Mouse (Mus musculus): ENCODE results near the gene Dhrs4. TPM values are rescaled to one million over a fixed set of nuclear protein-coding genes. Genes with fewer than 3 reads are reported as not detected.
A peak's percentile ranks its signal among the peaks of the same experiment; 100 is the strongest.

The Dhrs4 gene
- total and polyA plus RNA-seq, 2 experiments from 2014 or later: 15.8 to 29.6 TPM

- ATAC-seq (no peak), DNase-seq (ENCODE audit: low spot score) (no peak)
- Histone ChIP-seq H3K4me2 (ENCODE audit: low read depth, low read length) (peak overlapping the region; percentile 86), H3K9me3 (ENCODE audit: low read length) (no peaks in the 10 kb centered on the region), H3K27ac (no peak overlapping the region), H3K9ac (replicated peaks; ENCODE audit: low read length) (no peak overlapping the region), H3K4me3 (ENCODE audit: low read length) (peak overlapping the region; percentile 74; the same call in 1 of the 2 replicates), H3K27me3 (ENCODE audit: insufficient read depth, low read length) (no peaks in the 10 kb centered on the region), H3K36me3 (ENCODE audit: insufficient read depth, low read length) (peaks cover 17% of the 10 kb centered on the region), H3K4me1 (ENCODE audit: insufficient read depth, low read length) (peaks cover 7% of the 10 kb centered on the region; the same call in 1 of the 2 replicates)
- no peak for TF ChIP-seq CTCF (IDR thresholded peaks at IDR 0.05; ENCODE audit: low read depth)
- WGBS: 26% methylated on average over 3 of the region's 3 CpGs
These were observed 13.5 kb downstream of the Dhrs4 start for GRCm38 (mm10) chr14:55492103-55492502.

GRCm38 (mm10) chr14:55495509-55496240 is 17.1 kb downstream of the Dhrs4 start:
- 67% methylated on average over 20 of the region's 20 CpGs for WGBS
- no peak overlapping the region for H3K4me2 ChIP-seq (ENCODE audit: low read depth, low read length)
- DNase-seq (ENCODE audit: low spot score) (no peak), ATAC-seq (no peak)
- H3K9me3 ChIP-seq (ENCODE audit: low read length): no peaks in the 10 kb centered on the region
- H3K4me1 ChIP-seq (ENCODE audit: insufficient read depth, low read length): no peaks in the 10 kb centered on the region
- no peak overlapping the region for H3K9ac ChIP-seq (replicated peaks; ENCODE audit: low read length)
- no peak overlapping the region for H3K27ac ChIP-seq
- no peak overlapping the region for H3K4me3 ChIP-seq (ENCODE audit: low read length)
- H3K27me3 ChIP-seq (ENCODE audit: insufficient read depth, low read length): no peaks in the 10 kb centered on the region
- peaks cover 40% of the 10 kb centered on the region for H3K36me3 ChIP-seq (ENCODE audit: insufficient read depth, low read length)
- TF ChIP-seq CTCF (IDR thresholded peaks at IDR 0.05; ENCODE audit: low read depth): no peak

- Histone ChIP-seq H3K4me3 (ENCODE audit: low read length) (no peak overlapping the region), H3K36me3 (ENCODE audit: insufficient read depth, low read length) (peaks cover 44% of the 10 kb centered on the region), H3K4me1 (ENCODE audit: insufficient read depth, low read length) (no peaks in the 10 kb centered on the region), H3K27me3 (ENCODE audit: insufficient read depth, low read length) (no peaks in the 10 kb centered on the region), H3K4me2 (ENCODE audit: low read depth, low read length) (no peak overlapping the region), H3K27ac (no peak overlapping the region), H3K9me3 (ENCODE audit: low read length) (no peaks in the 10 kb centered on the region), H3K9ac (replicated peaks; ENCODE audit: low read length) (no peak overlapping the region)
- WGBS: 75% methylated on average over 16 of the region's 16 CpGs
- peak; percentile 14 for ATAC-seq
- no peak for TF ChIP-seq CTCF (IDR thresholded peaks at IDR 0.05; ENCODE audit: low read depth)
- DNase-seq (ENCODE audit: low spot score): no peak
These were observed 18.3 kb downstream of the Dhrs4 start for GRCm38 (mm10) chr14:55496761-55497448.

GRCm38 (mm10) chr14:55497449-55497821 is 18.9 kb downstream of the Dhrs4 start:
- no peak overlapping the region for H3K9ac ChIP-seq (replicated peaks; ENCODE audit: low read length)
- peak; percentile 65 for ATAC-seq

GRCm38 (mm10) chr14:55505612-55506011 is 27.1 kb downstream of the Dhrs4 start:
- WGBS: 88% methylated on average over 9 of the region's 9 CpGs
- Histone ChIP-seq H3K9ac (replicated peaks; ENCODE audit: low read length) (no peak overlapping the region), H3K27ac (no peak overlapping the region), H3K4me3 (ENCODE audit: low read length) (no peak overlapping the region), H3K27me3 (ENCODE audit: insufficient read depth, low read length) (no peaks in the 10 kb centered on the region), H3K36me3 (ENCODE audit: insufficient read depth, low read length) (peaks cover 20% of the 10 kb centered on the region; the same call in 1 of the 2 replicates), H3K4me1 (ENCODE audit: insufficient read depth, low read length) (no peaks in the 10 kb centered on the region), H3K4me2 (ENCODE audit: low read depth, low read length) (no peak overlapping the region), H3K9me3 (ENCODE audit: low read length) (no peaks in the 10 kb centered on the region)
- ATAC-seq (no peak), DNase-seq (ENCODE audit: low spot score) (no peak)
- no peak for TF ChIP-seq CTCF (IDR thresholded peaks at IDR 0.05; ENCODE audit: low read depth)

More at GRCm38 (mm10) chr14:55497449-55497821, 18.9 kb downstream of the Dhrs4 start:
- Histone ChIP-seq H3K27me3 (ENCODE audit: insufficient read depth, low read length) (no peaks in the 10 kb centered on the region), H3K9me3 (ENCODE audit: low read length) (no peaks in the 10 kb centered on the region), H3K4me2 (ENCODE audit: low read depth, low read length) (no peak overlapping the region), H3K4me1 (ENCODE audit: insufficient read depth, low read length) (no peaks in the 10 kb centered on the region), H3K36me3 (ENCODE audit: insufficient read depth, low read length) (peaks cover 49% of the 10 kb centered on the region), H3K27ac (no peak overlapping the region), H3K4me3 (ENCODE audit: low read length) (no peak overlapping the region)
- WGBS: 47% methylated on average over 5 of the region's 6 CpGs
- TF ChIP-seq CTCF (IDR thresholded peaks at IDR 0.05; ENCODE audit: low read depth): peak; percentile 99
- peak; percentile 92 for DNase-seq (ENCODE audit: low spot score)

- H3K4me2 ChIP-seq (ENCODE audit: low read depth, low read length): no peak overlapping the region
- TF ChIP-seq CTCF (IDR thresholded peaks at IDR 0.05; ENCODE audit: low read depth): no peak
- no peak overlapping the region for H3K9ac ChIP-seq (replicated peaks; ENCODE audit: low read length)
- no peaks in the 10 kb centered on the region for H3K9me3 ChIP-seq (ENCODE audit: low read length)
- H3K27me3 ChIP-seq (ENCODE audit: insufficient read depth, low read length): no peaks in the 10 kb centered on the region
- peaks cover 10% of the 10 kb centered on the region; the same call in 1 of the 2 replicates for H3K36me3 ChIP-seq (ENCODE audit: insufficient read depth, low read length)
- H3K27ac ChIP-seq: no peak overlapping the region
- DNase-seq (ENCODE audit: low spot score) (no peak), ATAC-seq (no peak)
- H3K4me1 ChIP-seq (ENCODE audit: insufficient read depth, low read length): peaks cover 4% of the 10 kb centered on the region; the same call in 1 of the 2 replicates
- WGBS: 42% methylated on average over 7 of the region's 7 CpGs
- H3K4me3 ChIP-seq (ENCODE audit: low read length): no peak overlapping the region
These were observed 29.2 kb downstream of the Dhrs4 start for GRCm38 (mm10) chr14:55507801-55508200.

Data from hindbrain, postnatal 0 days (tissue).